Mouse (Mus musculus) forebrain, postnatal 0 days (tissue): Measurements from ENCODE around the gene Podn. TPM values are rescaled to one million over a fixed set of nuclear protein-coding genes. Genes with fewer than 3 reads are reported as not detected.
"Not testable (repeated sequence)": the region's sequence is repeated elsewhere in the genome, so short reads cannot be mapped to it uniquely, and the experiment has no call there.

Experiments used
- ATAC-seq: fragments of 200-750 bp; cut with Nextera tagmentation; 2 replicates; pipeline ENCODE4 v1.8.0; 2017; ENCODE audit warnings: mild to moderate bottlenecking, moderate library complexity
- DNase-seq: peaks from one replicate; pipeline ENCODE4 v3.0.0-alpha.2; 2015
- H3K27ac ChIP-seq: fragments of 300-500 bp; sonication (generic); 2 replicates; pipeline ENCODE4 v1.5.1; 2014; ENCODE audit warnings: low read depth, mild to moderate bottlenecking, antibody characterized with exemption, low read length, moderate library complexity, mixed read lengths
- H3K27me3 ChIP-seq: fragments of 300-500 bp; sonication (generic); 2 replicates; pipeline ENCODE4 v1.6.1; 2014; ENCODE audit warnings: mild to moderate bottlenecking, low read length, mixed read lengths; ENCODE audit not compliant: insufficient read depth
- H3K36me3 ChIP-seq: fragments of 300-500 bp; sonication (generic); 2 replicates; pipeline ENCODE4 v1.6.1; 2014; ENCODE audit warnings: mild to moderate bottlenecking, moderate library complexity; ENCODE audit not compliant: insufficient read depth
- H3K4me1 ChIP-seq: fragments of 300-500 bp; sonication (generic); 2 replicates; pipeline ENCODE4 v1.6.1; 2014; ENCODE audit warnings: antibody characterized with exemption; ENCODE audit not compliant: insufficient read depth
- H3K4me2 ChIP-seq: fragments of 300-500 bp; sonication (generic); 2 replicates; pipeline ENCODE4 v1.6.1; 2014; ENCODE audit warnings: low read depth, mild to moderate bottlenecking, moderate library complexity
- H3K4me3 ChIP-seq: fragments of 300-500 bp; sonication (generic); 2 replicates; pipeline ENCODE4 v1.5.1; 2014; ENCODE audit warnings: low read depth, low read length, mixed read lengths
- H3K9ac ChIP-seq: fragments of 300-500 bp; sonication (generic); 2 replicates; pipeline ENCODE4 v1.6.1; 2014; ENCODE audit warnings: mild to moderate bottlenecking
- H3K9me3 ChIP-seq: fragments of 300-500 bp; sonication (generic); 2 replicates; pipeline ENCODE4 v1.6.1; 2016; ENCODE audit warnings: low read length
- CTCF ChIP-seq: sonication (generic); IDR thresholded peaks from 2 replicates; pipeline ENCODE4 v1.5.1; 2016; ENCODE audit warnings: antibody characterized with exemption, control low read depth, low read depth
- WGBS: fragments of 180-500 bp; shearing (Covaris S2); extraction: QIAGEN DNeasy Blood & Tissue Kit; methylation state at CpG from one replicate; pipeline ENCODE4 v1.1.7; 2014; 5-methylcytosine and 5-hydroxymethylcytosine counted together
- polyA plus RNA-seq: library from polyadenylated mRNA; unstranded; fragments of >200 nt; fragmentation: Nextera tagmentation; extraction: Ambion mirVana; gene quantifications from 2 replicates; pipeline ENCODE4 v1.2.1, GENCODE M21; 2015
- total RNA-seq: library from RNA; depleted of rRNA; stranded (reverse); fragments of >200 nt; gene quantifications from 2 replicates; pipeline ENCODE4 v1.2.3, GENCODE M21; 2014

The Podn gene
- total and polyA plus RNA-seq, 2 experiments from 2014 or later = 0.59 to 2.4 TPM

DNA sequence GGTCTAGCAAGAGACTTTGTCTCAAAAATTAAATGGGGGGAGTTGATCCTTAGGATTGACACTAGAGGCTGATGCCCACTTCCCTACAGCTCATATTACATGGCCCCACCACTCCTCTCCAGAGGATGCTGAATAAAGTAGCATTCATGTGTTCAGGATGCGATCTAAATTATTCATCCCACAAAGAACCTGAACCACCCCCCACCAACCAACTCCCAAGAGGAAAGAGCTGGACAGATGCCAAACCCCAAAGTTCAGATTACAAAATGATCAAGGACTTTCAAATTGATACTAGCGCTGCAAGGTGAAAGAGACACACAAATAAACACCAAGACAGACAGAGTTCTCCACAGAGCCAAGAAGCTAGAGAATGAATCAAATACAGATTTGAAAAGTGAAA is 16.5 kb downstream of the Podn start:
- ATAC-seq = no peak
- Histone ChIP-seq H3K4me2 (no peak overlapping the region), H3K4me3 (no peak overlapping the region), H3K27ac (no peak overlapping the region), H3K27me3 (no peaks in the 10 kb centered on the region), H3K9me3 (no peaks in the 10 kb centered on the region), H3K36me3 (no peaks in the 10 kb centered on the region; the same call in 1 of the 2 replicates), H3K4me1 (no peaks in the 10 kb centered on the region), H3K9ac (no peak overlapping the region)
- WGBS = 31% methylated on average over 2 of the region's 2 CpGs
- no peak for TF ChIP-seq CTCF
- DNase-seq = no peak

DNA sequence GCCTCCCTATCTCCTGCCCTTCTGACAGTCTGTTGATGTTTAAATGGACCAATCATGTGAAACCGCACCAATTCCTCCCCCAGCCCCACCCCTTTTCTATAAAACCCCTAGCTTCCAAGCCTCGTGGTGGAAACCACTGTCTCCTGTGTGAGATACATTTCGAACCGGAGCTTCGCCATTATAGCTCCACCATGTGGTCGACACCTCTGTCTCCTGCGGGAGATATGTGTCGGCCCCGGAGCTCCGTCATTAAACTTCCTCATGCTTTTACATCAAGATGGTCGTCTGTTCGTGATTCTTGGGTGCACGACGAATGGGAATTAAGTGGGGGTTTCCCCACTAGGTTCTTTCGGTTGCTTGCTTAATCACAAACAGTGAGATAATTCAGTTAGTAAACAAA is 17.1 kb downstream of the Podn start:
- 79% methylated on average over 15 of the region's 15 CpGs for WGBS
- not testable (repeated sequence) for H3K9me3 ChIP-seq, H3K9ac ChIP-seq, H3K4me1 ChIP-seq, H3K4me2 ChIP-seq, H3K36me3 ChIP-seq, ATAC-seq, DNase-seq, H3K27ac ChIP-seq, H3K27me3 ChIP-seq, H3K4me3 ChIP-seq
- 0 out of 2 replicates have a peak, but pooled peaks have one; percentile 14 for TF ChIP-seq CTCF

DNA sequence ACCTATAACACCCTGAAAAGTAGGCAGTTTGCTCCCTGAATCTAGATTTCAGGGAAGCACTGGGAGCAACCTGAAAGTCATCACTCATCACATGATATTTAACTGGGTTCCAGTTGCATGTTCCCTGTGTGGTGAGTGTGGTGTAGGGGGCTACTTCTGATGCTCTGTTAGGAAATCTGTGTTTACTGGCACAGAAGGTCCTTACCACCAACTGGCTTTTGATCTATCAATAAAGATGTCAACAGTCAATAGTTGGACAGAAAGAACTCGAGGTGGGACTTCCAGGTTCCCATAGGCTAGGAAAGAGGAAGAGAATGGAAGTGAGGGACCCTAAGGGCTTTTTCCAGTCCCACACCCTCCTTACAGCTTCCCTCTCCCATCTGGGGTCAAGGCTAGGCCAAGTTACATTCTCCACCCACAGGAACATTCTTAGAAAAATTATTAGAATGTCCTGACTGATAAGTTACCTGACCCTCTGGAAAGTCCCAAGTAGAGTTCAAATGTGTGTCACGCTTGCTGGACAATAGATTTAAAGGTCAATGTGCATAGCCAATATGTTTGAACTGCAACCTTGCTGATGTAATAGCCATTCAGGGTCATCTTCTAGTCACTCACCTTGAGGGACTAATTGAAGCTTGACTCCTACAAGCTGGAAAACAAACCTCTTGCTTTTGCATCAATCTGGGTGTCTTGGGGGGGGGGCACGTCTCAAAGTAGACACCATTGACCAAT is 18.9 kb downstream of the Podn start:
- Histone ChIP-seq H3K27me3 (no peaks in the 10 kb centered on the region), H3K4me1 (no peaks in the 10 kb centered on the region), H3K4me2 (no peak overlapping the region), H3K9me3 (no peaks in the 10 kb centered on the region), H3K27ac (no peak overlapping the region), H3K9ac (no peak overlapping the region), H3K36me3 (no peaks in the 10 kb centered on the region), H3K4me3 (no peak overlapping the region)
- no peak for TF ChIP-seq CTCF
- ATAC-seq (no peak), DNase-seq (no peak)
- WGBS = 77% methylated on average over 3 of the region's 3 CpGs

DNA sequence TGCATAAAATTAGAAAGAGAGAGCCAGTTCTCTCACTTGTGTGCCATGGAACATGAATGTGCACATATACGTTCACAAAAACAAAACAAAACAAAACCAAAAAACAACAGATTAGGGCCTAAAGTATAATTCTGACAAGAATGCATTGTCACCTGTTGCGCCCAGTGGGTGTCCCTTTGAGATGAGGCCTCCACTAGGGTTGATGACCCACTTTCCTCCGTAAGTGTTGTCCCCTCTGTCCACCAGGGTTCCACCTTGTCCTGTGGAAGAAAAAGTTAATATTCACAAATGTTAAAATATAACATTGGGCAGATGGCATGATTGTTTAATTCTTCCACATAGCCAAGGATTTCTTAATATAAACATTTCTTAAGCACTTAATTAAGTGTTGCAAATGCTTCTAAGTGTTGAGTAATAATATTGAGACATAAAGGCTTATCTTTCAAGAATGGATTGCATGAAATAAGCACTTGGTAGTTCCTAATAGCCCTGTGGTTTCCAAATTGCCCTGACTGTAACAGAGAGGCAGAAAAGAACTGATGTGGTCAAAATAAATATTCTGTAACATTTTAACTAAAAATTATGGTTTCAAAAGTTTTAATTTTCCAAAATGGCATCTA is 21.9 kb downstream of the Podn start:
- Histone ChIP-seq H3K4me3 (no peak overlapping the region), H3K9ac (no peak overlapping the region), H3K27me3 (no peaks in the 10 kb centered on the region), H3K4me1 (no peaks in the 10 kb centered on the region; the same call in 1 of the 2 replicates), H3K36me3 (no peaks in the 10 kb centered on the region), H3K4me2 (no peak overlapping the region), H3K27ac (no peak overlapping the region), H3K9me3 (no peaks in the 10 kb centered on the region)
- ATAC-seq = no peak
- TF ChIP-seq CTCF = no peak
- WGBS = 83% methylated on average over 3 of the region's 3 CpGs
- no peak for DNase-seq

DNA sequence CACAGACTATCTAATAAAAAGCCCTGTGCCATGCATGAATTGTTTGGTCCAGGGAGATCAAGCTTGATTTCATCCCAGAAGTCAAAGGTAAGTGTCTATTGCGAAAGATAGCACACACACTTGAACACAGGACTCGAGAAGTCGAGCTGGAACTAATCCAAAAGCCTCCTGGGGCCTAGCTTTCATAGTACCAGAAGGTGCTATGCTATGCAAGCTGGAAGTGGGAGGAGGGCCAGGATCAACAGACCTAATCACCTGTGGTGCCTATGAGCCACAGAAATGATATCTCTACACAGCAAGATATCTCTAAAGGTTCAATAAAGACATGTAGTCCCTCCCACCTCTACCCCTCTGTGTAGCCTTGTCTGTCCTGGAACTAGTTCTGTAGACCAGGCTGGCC is 24.2 kb downstream of the Podn start:
- Histone ChIP-seq H3K4me2 (no peak overlapping the region), H3K27me3 (no peaks in the 10 kb centered on the region), H3K4me3 (no peak overlapping the region), H3K36me3 (peaks cover 3% of the 10 kb centered on the region; the same call in 1 of the 2 replicates), H3K27ac (no peak overlapping the region), H3K9me3 (no peaks in the 10 kb centered on the region), H3K9ac (no peak overlapping the region), H3K4me1 (no peaks in the 10 kb centered on the region; the same call in 1 of the 2 replicates)
- TF ChIP-seq CTCF = no peak
- 95% methylated on average over 3 of the region's 3 CpGs for WGBS
- ATAC-seq = no peak
- no peak for DNase-seq

DNA sequence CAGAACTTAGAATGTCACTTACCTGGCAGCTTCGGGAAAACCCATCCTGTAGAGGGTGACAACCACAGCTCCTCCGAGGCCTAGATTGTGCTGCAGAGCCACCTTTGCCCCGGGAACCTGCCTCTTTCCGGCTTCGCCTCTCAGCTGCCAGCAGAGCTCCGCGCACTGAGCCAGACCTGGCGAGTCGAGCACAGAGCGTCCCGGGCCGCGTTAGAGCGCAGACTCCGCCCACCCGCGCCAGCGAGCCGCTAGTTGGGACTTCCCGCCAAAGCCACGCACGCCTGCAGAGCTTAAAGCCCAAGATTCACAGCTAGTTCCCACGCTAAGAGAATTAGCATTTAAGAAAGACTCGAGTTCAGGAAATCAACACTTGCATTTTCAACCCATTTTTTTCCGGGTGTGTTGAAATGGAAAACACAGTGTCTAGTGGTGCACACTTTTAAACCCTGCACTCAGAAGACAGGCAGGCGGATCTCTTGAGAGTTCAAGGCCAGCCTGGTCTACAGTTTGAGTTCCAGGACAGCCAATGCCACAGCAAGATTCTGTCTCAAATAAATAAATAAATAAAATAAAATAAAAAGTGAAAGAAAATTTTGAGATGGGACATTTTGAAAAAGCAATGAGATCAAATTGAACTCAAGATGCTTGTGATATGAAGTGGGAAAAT is 24.9 kb downstream of the Podn start:
- Histone ChIP-seq H3K36me3 (peaks cover 3% of the 10 kb centered on the region; the same call in 1 of the 2 replicates), H3K4me1 (no peaks in the 10 kb centered on the region; the same call in 1 of the 2 replicates), H3K9ac (peak overlapping the region; percentile 51), H3K27me3 (no peaks in the 10 kb centered on the region), H3K4me3 (peak overlapping the region; percentile 50), H3K27ac (no peak overlapping the region), H3K9me3 (no peaks in the 10 kb centered on the region), H3K4me2 (peak overlapping the region; percentile 66)
- ATAC-seq = peak; percentile 100
- WGBS = 5% methylated on average over 26 of the region's 26 CpGs
- TF ChIP-seq CTCF = peak; percentile 13; the same call in 1 of the 2 replicates
- DNase-seq = peak; percentile 95
